Mouse (Mus musculus) layer of hippocampus, postnatal 10 days (tissue): ENCODE results near the gene Notch3. TPM values are rescaled to one million over a fixed set of nuclear protein-coding genes. Genes with fewer than 3 reads are reported as not detected.

ENCODE experiments used
- DNase-seq, 2 experiments: peaks; one replicate each; pipeline ENCODE4 v3.0.0; 2021; ENCODE audit warnings: low spot score in 2 of 2
- total RNA-seq, 2 experiments: library from RNA; stranded (reverse); gene quantifications; 2 replicates each; pipeline ENCODE4 v1.2.3; 2021

Gene Notch3
- total RNA-seq, 2 experiments from 2014 or later, result 21.0 to 23.7 TPM

- DNase-seq, result peak; percentile 77 to 81
Observed at GRCm38 (mm10) chr17:32165803-32166595, 653 bp downstream of the Notch3 start.

- no peak for DNase-seq
Observed at GRCm38 (mm10) chr17:32165266-32165802, 1.3 kb downstream of the Notch3 start.

GRCm38 (mm10) chr17:32164780-32165179, 1.9 kb downstream of the Notch3 start:
- DNase-seq, result no peak

GRCm38 (mm10) chr17:32163910-32164650, 2.6 kb downstream of the Notch3 start:
- DNase-seq, result peak in 1 of 2 experiments; percentile 19

GRCm38 (mm10) chr17:32162112-32162850, 4.4 kb downstream of the Notch3 start:
- peak; percentile 77 to 81 for DNase-seq

GRCm38 (mm10) chr17:32160882-32161281, 5.8 kb downstream of the Notch3 start:
- DNase-seq, result no peak

GRCm38 (mm10) chr17:32158841-32159240, 7.8 kb downstream of the Notch3 start:
- no peak for DNase-seq

GRCm38 (mm10) chr17:32146718-32147117, 19.9 kb downstream of the Notch3 start:
- no peak for DNase-seq

- DNase-seq, result peak; percentile 88 to 90
Observed at GRCm38 (mm10) chr17:32142907-32143854, 23.5 kb downstream of the Notch3 start.

GRCm38 (mm10) chr17:32142234-32142633, 24.4 kb downstream of the Notch3 start:
- DNase-seq, result no peak

- no peak for DNase-seq
Observed at GRCm38 (mm10) chr17:32133375-32133774, 33.3 kb downstream of the Notch3 start.

- peak in 1 of 2 experiments; percentile 27 for DNase-seq
Observed at GRCm38 (mm10) chr17:32132087-32132486, 34.6 kb downstream of the Notch3 start.

GRCm38 (mm10) chr17:32130506-32130905, 36.1 kb downstream of the Notch3 start:
- DNase-seq, result no peak

GRCm38 (mm10) chr17:32127195-32127594, 39.5 kb downstream of the Notch3 start:
- no peak for DNase-seq

- no peak for DNase-seq
Observed at GRCm38 (mm10) chr17:32125407-32125806, 41.2 kb downstream of the Notch3 start.

- DNase-seq, result no peak
Observed at GRCm38 (mm10) chr17:32123545-32123944, 43.1 kb downstream of the Notch3 start.

GRCm38 (mm10) chr17:32122587-32122970, 44.1 kb downstream of the Notch3 start:
- no peak for DNase-seq

- DNase-seq, result no peak
Observed at GRCm38 (mm10) chr17:32121833-32122586, 44.6 kb downstream of the Notch3 start.

- no peak for DNase-seq
Observed at GRCm38 (mm10) chr17:32120771-32121532, 45.7 kb downstream of the Notch3 start.
